Mouse (Mus musculus): ENCODE results near the gene Tinag. TPM values are rescaled to one million over a fixed set of nuclear protein-coding genes. Genes with fewer than 3 reads are reported as not detected.
"Not testable (repeated sequence)": the region's sequence is repeated elsewhere in the genome, so short reads cannot be mapped to it uniquely, and the experiment has no call there.

The Tinag gene
- polyA plus RNA-seq (2015; fragmentation: Nextera tagmentation; extraction: Ambion mirVana) = 0.08 TPM in 1 of 2 replicates, not detected in the other

DNA sequence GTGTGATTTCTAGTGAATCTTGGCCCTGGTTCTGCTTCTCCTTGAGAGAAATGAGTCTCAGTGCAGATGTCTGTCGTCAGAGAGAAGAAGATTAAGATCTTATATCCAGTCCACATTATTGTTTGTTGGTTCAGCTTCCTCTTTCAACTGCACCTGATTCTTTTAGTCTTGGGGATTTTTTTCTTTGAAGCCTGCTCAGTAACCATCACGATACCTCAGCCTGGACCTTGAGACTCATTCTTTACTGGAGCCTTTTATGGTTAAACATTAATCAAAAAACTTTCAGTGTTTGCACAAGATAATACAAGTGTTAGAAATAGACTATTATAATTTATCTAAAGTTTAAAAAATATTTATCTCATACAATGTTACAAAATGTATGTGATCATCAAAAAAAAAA is at the start of gene Tinag:
Gene Tinag, minus strand, starts transcription at position 210 of the 400 bp plus-strand sequence.
- WGBS (ENCODE audit: insufficient replicate concordance) = 28% methylated on average over 2 of the region's 2 CpGs
- no peak for DNase-seq

GRCm38 (mm10) chr9:77083221-77083620 is 37.6 kb upstream of the Tinag start:
- not testable (repeated sequence) for H3K9ac ChIP-seq; H3K4me3 ChIP-seq (replicated peaks); H3K9me3 ChIP-seq (replicated peaks); ATAC-seq (ENCODE audit: low read depth); H3K36me3 ChIP-seq; H3K4me2 ChIP-seq; H3K27ac ChIP-seq; H3K4me1 ChIP-seq (replicated peaks); DNase-seq; H3K27me3 ChIP-seq
- 58% methylated on average over 1 of the region's 1 CpGs for WGBS (ENCODE audit: insufficient replicate concordance)

More for the DNA sequence above, at the start of gene Tinag:
- no peaks in the 10 kb centered on the region for H3K9me3 ChIP-seq (replicated peaks)
- H3K9ac ChIP-seq = no peak within 1 kb of the TSS
- no peak within 1 kb of the TSS for H3K4me3 ChIP-seq (replicated peaks)
- H3K4me2 ChIP-seq = no peak within 1 kb of the TSS
- H3K36me3 ChIP-seq = no peaks in the 10 kb centered on the region
- H3K27me3 ChIP-seq = no peaks in the 10 kb centered on the region
- H3K4me1 ChIP-seq (replicated peaks) = no peaks in the 10 kb centered on the region
- no peak for ATAC-seq (ENCODE audit: low read depth)
- no peak within 1 kb of the TSS for H3K27ac ChIP-seq

- H3K36me3 ChIP-seq = no peaks in the 10 kb centered on the region
- H3K27me3 ChIP-seq = no peaks in the 10 kb centered on the region
- no peak for ATAC-seq (ENCODE audit: low read depth)
- no peak overlapping the region for H3K4me3 ChIP-seq (replicated peaks)
- 46% methylated on average over 2 of the region's 2 CpGs for WGBS (ENCODE audit: insufficient replicate concordance)
- DNase-seq = no peak
- no peaks in the 10 kb centered on the region for H3K9me3 ChIP-seq (replicated peaks)
- no peak overlapping the region for H3K9ac ChIP-seq
- H3K27ac ChIP-seq = no peak overlapping the region
- no peaks in the 10 kb centered on the region for H3K4me1 ChIP-seq (replicated peaks)
- H3K4me2 ChIP-seq = no peak overlapping the region
These were observed 26.1 kb upstream of the Tinag start for GRCm38 (mm10) chr9:77071676-77072075.

DNA sequence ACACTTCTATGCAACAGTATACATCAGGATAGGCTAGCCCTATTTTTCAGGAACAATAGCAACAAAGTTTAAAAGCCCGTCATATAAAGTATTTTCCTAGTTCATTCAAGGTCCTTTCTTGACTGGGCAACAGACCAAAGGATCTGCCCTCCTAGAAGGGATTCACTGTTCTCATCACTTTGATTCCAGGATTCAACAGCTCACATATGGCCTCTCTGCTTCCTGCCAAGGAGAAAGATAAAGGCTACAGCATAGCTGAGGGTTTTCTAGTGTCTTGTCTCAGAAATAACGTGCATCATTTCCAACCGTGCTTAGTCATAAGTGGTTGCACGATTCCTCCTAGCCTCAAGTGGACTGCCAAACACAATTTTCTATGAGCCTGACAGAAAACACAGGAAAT is 11.0 kb upstream of the Tinag start:
- 49% methylated on average over 4 of the region's 4 CpGs for WGBS (ENCODE audit: insufficient replicate concordance)
- no peak for DNase-seq

GRCm38 (mm10) chr9:77054426-77055193 is 9.0 kb upstream of the Tinag start:
- H3K36me3 ChIP-seq = no peaks in the 10 kb centered on the region
- WGBS (ENCODE audit: insufficient replicate concordance) = 63% methylated on average over 9 of the region's 9 CpGs
- no peak overlapping the region for H3K4me3 ChIP-seq (replicated peaks)
- DNase-seq (no peak), ATAC-seq (ENCODE audit: low read depth) (no peak)
- no peak overlapping the region for H3K27ac ChIP-seq
- H3K4me2 ChIP-seq = no peak overlapping the region
- H3K9ac ChIP-seq = no peak overlapping the region
- H3K9me3 ChIP-seq (replicated peaks) = no peaks in the 10 kb centered on the region
- H3K4me1 ChIP-seq (replicated peaks) = no peaks in the 10 kb centered on the region
- no peaks in the 10 kb centered on the region for H3K27me3 ChIP-seq

More for the DNA sequence above, 11.0 kb upstream of the Tinag start:
- H3K4me1 ChIP-seq (replicated peaks) = no peaks in the 10 kb centered on the region
- no peak overlapping the region for H3K27ac ChIP-seq
- ATAC-seq (ENCODE audit: low read depth) = no peak
- H3K36me3 ChIP-seq = no peaks in the 10 kb centered on the region
- H3K4me3 ChIP-seq (replicated peaks) = no peak overlapping the region
- H3K4me2 ChIP-seq = no peak overlapping the region
- no peaks in the 10 kb centered on the region for H3K27me3 ChIP-seq
- H3K9me3 ChIP-seq (replicated peaks) = no peaks in the 10 kb centered on the region
- H3K9ac ChIP-seq = no peak overlapping the region

- no peaks in the 10 kb centered on the region for H3K4me1 ChIP-seq (replicated peaks)
- no peak overlapping the region for H3K4me3 ChIP-seq (replicated peaks)
- 21% methylated on average over 2 of the region's 2 CpGs for WGBS (ENCODE audit: insufficient replicate concordance)
- DNase-seq = no peak
- no peaks in the 10 kb centered on the region for H3K36me3 ChIP-seq
- no peaks in the 10 kb centered on the region for H3K9me3 ChIP-seq (replicated peaks)
- H3K4me2 ChIP-seq = no peak overlapping the region
- no peak for ATAC-seq (ENCODE audit: low read depth)
- no peak overlapping the region for H3K9ac ChIP-seq
- no peak overlapping the region for H3K27ac ChIP-seq
- H3K27me3 ChIP-seq = no peaks in the 10 kb centered on the region
These were observed 5.8 kb upstream of the Tinag start for GRCm38 (mm10) chr9:77051406-77051805.

DNA sequence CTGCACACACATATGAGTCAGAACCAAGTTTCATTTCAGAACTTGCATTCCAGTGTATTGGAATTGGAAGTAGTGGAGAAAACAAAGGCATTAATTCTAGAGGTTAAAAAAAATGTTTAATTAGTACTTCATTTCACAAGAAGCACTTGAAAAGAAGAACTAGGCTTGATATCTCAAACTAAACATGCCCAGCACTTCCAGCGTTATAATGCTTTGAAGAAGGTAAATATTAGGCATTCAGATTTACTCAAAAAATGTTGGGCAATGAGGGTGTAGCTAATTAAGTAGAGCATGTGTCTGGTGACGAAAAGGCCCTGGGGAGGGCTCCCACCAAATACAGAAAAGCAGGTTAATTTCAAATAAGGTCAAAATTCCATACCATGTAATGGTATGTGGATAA is 4.1 kb upstream of the Tinag start:
- Histone ChIP-seq H3K27ac (no peak overlapping the region), H3K27me3 (no peaks in the 10 kb centered on the region), H3K4me1 (replicated peaks) (no peaks in the 10 kb centered on the region), H3K36me3 (no peaks in the 10 kb centered on the region), H3K9ac (no peak overlapping the region), H3K4me3 (replicated peaks) (no peak overlapping the region), H3K9me3 (replicated peaks) (no peaks in the 10 kb centered on the region), H3K4me2 (no peak overlapping the region)
- DNase-seq (no peak), ATAC-seq (ENCODE audit: low read depth) (no peak)
- WGBS (ENCODE audit: insufficient replicate concordance) = 38% methylated on average over 2 of the region's 2 CpGs

GRCm38 (mm10) chr9:77046067-77046715 is 597 bp upstream of the Tinag start:
- no peak for DNase-seq
- no peak overlapping the region for H3K27ac ChIP-seq
- ATAC-seq (ENCODE audit: low read depth) = no peak

DNA sequence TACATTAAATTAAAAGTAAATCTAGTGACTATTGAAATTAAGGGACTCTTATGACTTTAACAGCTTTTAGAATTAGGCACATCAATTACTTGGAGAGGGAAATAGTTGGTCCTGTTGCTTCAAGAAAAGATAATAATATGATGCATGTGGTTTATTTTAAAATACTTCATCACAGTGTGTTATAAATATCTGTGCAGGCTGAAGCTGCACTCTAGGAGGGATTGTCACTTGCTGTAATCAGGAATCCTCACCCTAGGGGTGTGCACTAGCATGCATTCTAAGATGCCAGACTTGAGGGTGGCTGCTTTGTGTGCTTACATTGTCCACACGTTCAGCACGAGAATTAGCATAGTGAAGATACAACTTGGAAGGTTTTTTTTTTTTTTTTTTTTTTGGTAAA is 10.2 kb downstream of the Tinag start:
- H3K9ac ChIP-seq = no peak overlapping the region
- H3K4me1 ChIP-seq (replicated peaks) = no peaks in the 10 kb centered on the region
- no peaks in the 10 kb centered on the region for H3K27me3 ChIP-seq
- DNase-seq = no peak
- no peak overlapping the region for H3K4me3 ChIP-seq (replicated peaks)
- no peak overlapping the region for H3K27ac ChIP-seq
- no peak overlapping the region for H3K4me2 ChIP-seq
- ATAC-seq (ENCODE audit: low read depth) = no peak
- no peaks in the 10 kb centered on the region for H3K36me3 ChIP-seq
- no peaks in the 10 kb centered on the region for H3K9me3 ChIP-seq (replicated peaks)
- 56% methylated on average over 2 of the region's 2 CpGs for WGBS (ENCODE audit: insufficient replicate concordance)

More at GRCm38 (mm10) chr9:77046067-77046715, 597 bp upstream of the Tinag start:
- Histone ChIP-seq H3K9me3 (replicated peaks) (no peaks in the 10 kb centered on the region), H3K4me1 (replicated peaks) (no peaks in the 10 kb centered on the region), H3K36me3 (no peaks in the 10 kb centered on the region), H3K9ac (no peak overlapping the region), H3K27me3 (no peaks in the 10 kb centered on the region), H3K4me3 (replicated peaks) (no peak overlapping the region), H3K4me2 (no peak overlapping the region)
- WGBS (ENCODE audit: insufficient replicate concordance) = 70% methylated on average over 5 of the region's 5 CpGs

- ATAC-seq (ENCODE audit: low read depth) (no peak), DNase-seq (no peak)
- Histone ChIP-seq H3K27me3 (no peaks in the 10 kb centered on the region), H3K4me3 (replicated peaks) (no peak overlapping the region), H3K9ac (no peak overlapping the region), H3K27ac (no peak overlapping the region), H3K9me3 (replicated peaks) (no peaks in the 10 kb centered on the region), H3K4me2 (no peak overlapping the region), H3K36me3 (no peaks in the 10 kb centered on the region), H3K4me1 (replicated peaks) (no peaks in the 10 kb centered on the region)
- WGBS (ENCODE audit: insufficient replicate concordance) = 58% methylated on average over 9 of the region's 9 CpGs
These were observed 13.0 kb downstream of the Tinag start for GRCm38 (mm10) chr9:77032430-77033154.

- Histone ChIP-seq H3K9me3 (replicated peaks) (no peaks in the 10 kb centered on the region), H3K4me3 (replicated peaks) (no peak overlapping the region), H3K27ac (no peak overlapping the region), H3K36me3 (no peaks in the 10 kb centered on the region), H3K9ac (no peak overlapping the region), H3K27me3 (no peaks in the 10 kb centered on the region), H3K4me2 (no peak overlapping the region), H3K4me1 (replicated peaks) (no peaks in the 10 kb centered on the region)
- ATAC-seq (ENCODE audit: low read depth) (no peak), DNase-seq (no peak)
- 53% methylated on average over 2 of the region's 2 CpGs for WGBS (ENCODE audit: insufficient replicate concordance)
These were observed 20.3 kb downstream of the Tinag start for GRCm38 (mm10) chr9:77025271-77025670.
